Mouse (Mus musculus) Patski (cell line): ENCODE data around the gene Wdr82. TPM values are rescaled to one million over a fixed set of nuclear protein-coding genes. Genes with fewer than 3 reads are reported as not detected.
"Not testable (repeated sequence)": the region's sequence is repeated elsewhere in the genome, so short reads cannot be mapped to it uniquely, and the experiment has no call there.

Source experiments
- ATAC-seq: fragments of 100-300 bp; one replicate; pipeline ENCODE4 v1.8.0; 2021
- CTCF ChIA-PET: fragments of 350-600 bp; sonication (Branson Sonifier 250); formaldehyde crosslinking; loops from one replicate; lab custom pipeline; 2022; ENCODE audit warnings: inconsistent platforms; lab: Charles Lee
- POLR2A ChIA-PET: fragments of 350-600 bp; sonication (Branson Sonifier 250); formaldehyde crosslinking; loops from one replicate; lab custom pipeline; 2022; ENCODE audit warnings: antibody characterized with exemption, inconsistent platforms; lab: Charles Lee
- DNase-seq: peaks from one replicate; pipeline ENCODE4 v3.0.0-alpha.2; 2011; ENCODE audit warnings: low read depth, low spot score
- H3K27me3 ChIP-seq: fragments of 371-371 bp; one replicate; pipeline ENCODE4 v1.5.1; 2021
- CTCF ChIP-seq: fragments of 100-300 bp; IDR thresholded peaks from one replicate; pipeline ENCODE4 v1.5.1; 2021
- in situ Hi-C: fragments of 300-500 bp; cut with MboI; formaldehyde crosslinking; loops from 3 replicates; pipeline ENCODE4 v1.11.1; 2018; ENCODE audit warnings: low pct_unique_long_range_greater_than_20kb, mixed read lengths
- polyA plus RNA-seq: library from polyadenylated mRNA; unstranded; gene quantifications from one replicate; pipeline ENCODE4 v1.2.3, GENCODE M21; 2021

Wdr82 gene
- polyA plus RNA-seq, 1 experiment from 2014 or later, result 82.0 TPM

DNA sequence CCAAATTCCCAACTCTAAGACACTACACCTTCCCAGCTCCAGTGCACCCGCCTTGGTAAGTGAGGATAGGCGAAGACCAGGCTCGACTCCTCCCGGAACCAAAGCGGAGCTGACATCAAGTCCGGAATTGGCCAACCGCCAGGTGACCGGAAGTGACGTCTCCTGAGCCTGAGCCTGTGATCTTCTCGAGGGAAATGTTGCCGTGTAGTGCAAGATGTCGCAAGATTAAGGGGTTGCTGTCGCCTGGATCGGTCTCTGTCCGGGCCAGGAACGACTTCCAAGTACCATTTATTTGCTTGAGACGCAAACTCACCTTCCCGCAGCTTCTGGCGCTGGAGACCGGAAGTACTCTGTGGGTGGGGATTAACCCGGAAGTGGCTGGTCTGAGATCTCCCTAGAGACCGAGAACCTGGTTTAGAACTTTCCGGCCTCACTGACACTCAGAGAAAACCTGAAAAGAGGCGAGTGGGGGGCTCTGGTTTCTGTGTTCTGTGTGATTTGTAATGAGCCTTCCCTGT lies 10.9 kb upstream of the Wdr82 start:
- ATAC-seq (peak; percentile 71), DNase-seq (peak; percentile 83)
- TF ChIP-seq CTCF, result no peak
- CTCF ChIA-PET, result interaction anchor here (1.3 to 1.8 kb wide), 3 partner anchors 9 to 121 kb away, joined by 3 to 5 read pairs (median 3); partner anchors contain the start of gene Poc1a
- in situ Hi-C loops, result no loop called here
- POLR2A ChIA-PET, result interaction anchor here (4.7 kb wide), 1 partner anchor 11 kb away, joined by 30 read pairs; the partner anchor contains the start of gene Wdr82
- H3K27me3 ChIP-seq, result no peaks in the 10 kb centered on the region

- ATAC-seq (no peak), DNase-seq (no peak)
- ChIA-PET POLR2A (interaction anchor here (4.7 kb wide), 1 partner anchor 11 kb away, joined by 30 read pairs; the partner anchor contains the start of gene Wdr82), CTCF (interaction anchor here (1.5 kb wide), 1 partner anchor 10 kb away, joined by 3 read pairs; no protein-coding TSS in a partner anchor)
- no peaks in the 10 kb centered on the region for H3K27me3 ChIP-seq
- in situ Hi-C loops, result no loop called here
- TF ChIP-seq CTCF, result no peak
Observed at GRCm38 (mm10) chr9:106160426-106160825, 10.3 kb upstream of the Wdr82 start.

DNA sequence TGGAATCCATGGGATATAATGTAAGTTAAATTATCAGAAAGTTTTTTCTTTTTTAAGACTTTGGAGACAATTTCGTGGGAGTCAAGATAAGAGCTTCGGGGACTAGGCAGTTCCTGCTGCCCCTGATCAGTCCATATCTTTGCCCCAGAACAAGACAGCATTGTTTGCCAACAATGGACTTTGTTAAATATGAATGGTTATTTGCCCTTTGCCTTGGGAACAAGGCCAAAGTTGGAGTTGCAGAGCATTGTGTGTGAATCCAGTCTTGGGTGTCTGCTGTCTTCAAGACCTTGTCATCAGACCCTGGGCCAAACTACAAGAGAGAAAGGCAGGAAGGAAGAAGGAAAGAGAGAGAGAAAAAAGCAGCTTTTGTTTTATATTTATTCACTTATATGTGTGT lies 4.0 kb upstream of the Wdr82 start:
- ATAC-seq (no peak), DNase-seq (no peak)
- CTCF ChIA-PET, result no interaction called here
- in situ Hi-C loops, result no loop called here
- POLR2A ChIA-PET, result no interaction called here
- TF ChIP-seq CTCF, result no peak
- no peaks in the 10 kb centered on the region for H3K27me3 ChIP-seq

GRCm38 (mm10) chr9:106167241-106167640 lies 3.5 kb upstream of the Wdr82 start:
- no peaks in the 10 kb centered on the region for H3K27me3 ChIP-seq
- DNase-seq, result no peak
- in situ Hi-C loops, result no loop called here
- CTCF ChIA-PET, result no interaction called here
- POLR2A ChIA-PET, result no interaction called here
- ATAC-seq, result no peak
- no peak for TF ChIP-seq CTCF

- in situ Hi-C loops, result no loop called here
- DNase-seq (no peak), ATAC-seq (no peak)
- TF ChIP-seq CTCF, result no peak
- H3K27me3 ChIP-seq, result no peaks in the 10 kb centered on the region
- ChIA-PET POLR2A (interaction anchor here (0.5 kb wide), 1 partner anchor 33 kb away, joined by 3 read pairs; no protein-coding TSS in a partner anchor), CTCF (interaction anchor here (1.7 kb wide), 1 partner anchor 9 kb away, joined by 5 read pairs; no protein-coding TSS in a partner anchor)
Observed at GRCm38 (mm10) chr9:106167703-106168102, 3.0 kb upstream of the Wdr82 start.

DNA sequence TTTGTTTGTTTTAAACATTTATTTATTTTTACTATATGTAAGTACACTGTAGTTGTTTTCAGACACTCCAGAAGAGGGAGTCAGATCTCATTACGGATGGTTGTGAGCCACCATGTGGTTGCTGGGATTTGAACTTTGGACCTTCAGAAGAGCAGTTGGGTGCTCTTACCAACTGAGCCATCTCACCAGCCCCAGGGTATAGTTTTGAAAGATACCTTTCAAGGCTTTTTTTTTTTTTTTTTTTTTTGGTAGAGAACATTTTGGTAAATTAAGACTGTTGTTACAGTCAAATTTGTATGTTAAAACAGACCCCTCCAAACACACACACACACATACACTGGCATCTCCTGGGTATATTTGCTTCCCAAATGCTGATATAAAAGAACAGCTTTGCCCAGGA lies 1.7 kb upstream of the Wdr82 start:
- DNase-seq, in situ Hi-C loops, ATAC-seq, H3K27me3 ChIP-seq: not testable (repeated sequence)
- CTCF ChIA-PET, result interaction anchor here (1.7 to 1.8 kb wide), 2 partner anchors 10 to 13 kb away, joined by 5 read pairs; no protein-coding TSS in a partner anchor
- POLR2A ChIA-PET, result interaction anchor here (5.5 kb wide), 1 partner anchor 9 kb away, joined by 30 read pairs; the partner anchor contains the start of gene Glyctk

DNA sequence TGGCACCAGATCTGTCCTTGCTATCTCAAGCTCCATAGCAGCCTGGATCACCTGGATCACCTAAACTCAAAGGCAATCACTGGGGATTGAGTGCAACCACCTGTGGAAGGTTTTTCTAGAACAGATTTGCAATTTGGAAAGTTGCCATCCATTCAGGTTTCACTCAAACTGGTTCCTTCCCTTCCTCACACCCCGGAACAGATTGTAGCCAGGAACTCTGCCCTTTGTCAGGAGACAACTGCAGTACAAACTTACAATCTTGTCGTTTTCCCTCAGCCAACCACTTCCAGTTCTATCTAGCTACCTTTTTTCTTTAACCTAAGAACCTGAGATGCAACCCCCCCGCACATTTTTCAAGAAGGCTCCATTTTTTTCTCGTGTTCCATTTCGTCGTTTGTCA lies 811 bp upstream of the Wdr82 start:
- CTCF ChIA-PET, result interaction anchor here (1.8 kb wide), 1 partner anchor 14 kb away, joined by 5 read pairs; no protein-coding TSS in a partner anchor
- ATAC-seq (no peak), DNase-seq (no peak)
- TF ChIP-seq CTCF, result no peak
- H3K27me3 ChIP-seq, result no peaks in the 10 kb centered on the region
- in situ Hi-C loops, result no loop called here
- POLR2A ChIA-PET, result interaction anchor here (0.6 to 5.5 kb wide), 4 partner anchors 10 to 1193 kb away, joined by 3 to 30 read pairs (median 5); partner anchors contain the start of gene Glyctk

DNA sequence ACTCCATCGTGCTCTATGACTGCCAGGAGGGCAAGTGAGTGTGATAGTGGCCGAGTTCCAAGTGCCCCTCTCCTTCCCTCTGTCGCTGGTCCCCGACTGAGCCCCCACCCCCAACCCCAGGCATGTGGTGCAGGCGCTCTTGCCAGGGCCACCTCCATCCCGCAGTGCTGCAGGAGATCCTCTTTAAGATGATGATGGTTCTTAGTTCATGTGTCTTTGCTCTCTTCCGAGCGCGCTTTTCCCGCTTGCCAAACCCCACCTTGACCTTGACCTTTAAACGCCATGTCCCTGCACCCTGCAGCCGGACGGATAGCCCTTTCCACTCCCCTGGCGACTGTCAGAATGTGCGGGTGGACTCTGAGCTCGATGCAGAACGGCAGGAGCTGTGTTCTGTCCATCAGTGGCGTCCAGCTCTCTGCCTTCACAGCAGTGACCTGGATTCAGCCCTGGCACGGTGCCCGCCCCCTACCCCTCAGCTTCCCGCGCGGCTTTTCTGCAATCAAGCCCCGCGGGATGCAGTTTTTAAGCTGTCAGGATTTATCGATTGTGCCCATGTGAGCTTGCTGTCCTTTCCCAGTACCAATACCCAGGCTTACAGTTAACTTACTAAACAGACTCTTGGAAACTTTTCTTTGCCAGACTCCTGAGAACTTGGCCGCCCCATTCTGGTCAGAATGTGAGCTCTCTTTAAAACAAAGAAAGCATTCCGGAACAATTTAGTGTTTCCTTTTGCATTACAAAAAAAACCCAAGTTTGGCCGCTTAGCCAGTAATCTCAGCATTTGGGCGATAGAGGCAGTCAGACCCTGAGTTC lies 824 bp downstream of the Wdr82 start:
- ChIA-PET POLR2A (interaction anchor here (1.2 to 5.5 kb wide), 4 partner anchors 12 to 28 kb away, joined by 3 to 30 read pairs (median 5); partner anchors contain the start of genes Glyctk and Ppm1m), CTCF (interaction anchor here (0.8 to 3.6 kb wide), 9 partner anchors 10 to 305 kb away, joined by 3 to 16 read pairs (median 4); partner anchors contain the start of genes Glyctk, Parp3, Poc1a and Twf2)
- ATAC-seq (peak; percentile 14), DNase-seq (no peak)
- H3K27me3 ChIP-seq, result no peaks in the 10 kb centered on the region
- no peak for TF ChIP-seq CTCF
- in situ Hi-C loops, result no loop called here

- POLR2A ChIA-PET, result interaction anchor here (5.5 kb wide), 1 partner anchor 13 kb away, joined by 30 read pairs; the partner anchor contains the start of gene Glyctk
- ATAC-seq (no peak), DNase-seq (no peak)
- TF ChIP-seq CTCF, result no peak
- CTCF ChIA-PET, result interaction anchor here (0.9 to 3.6 kb wide), 11 partner anchors 8 to 304 kb away, joined by 3 to 16 read pairs (median 4); partner anchors contain the start of genes Parp3, Poc1a and Twf2
- in situ Hi-C loops, result no loop called here
- H3K27me3 ChIP-seq, result no peaks in the 10 kb centered on the region
Observed at GRCm38 (mm10) chr9:106172527-106172926, 1.8 kb downstream of the Wdr82 start.

- no peaks in the 10 kb centered on the region for H3K27me3 ChIP-seq
- in situ Hi-C loops, result no loop called here
- ATAC-seq (no peak), DNase-seq (no peak)
- ChIA-PET CTCF (interaction anchor here (1.0 to 3.6 kb wide), 5 partner anchors 9 to 303 kb away, joined by 3 to 16 read pairs (median 4); partner anchors contain the start of gene Parp3), POLR2A (interaction anchor here (0.6 to 5.5 kb wide), 3 partner anchors 14 to 36 kb away, joined by 3 to 30 read pairs (median 3); partner anchors contain the start of gene Glyctk)
- no peak for TF ChIP-seq CTCF
Observed at GRCm38 (mm10) chr9:106173363-106173762, 2.6 kb downstream of the Wdr82 start.
